Comparison of ENCODE assay signal across 11 mouse cellular contexts in the genomic region with DNA sequence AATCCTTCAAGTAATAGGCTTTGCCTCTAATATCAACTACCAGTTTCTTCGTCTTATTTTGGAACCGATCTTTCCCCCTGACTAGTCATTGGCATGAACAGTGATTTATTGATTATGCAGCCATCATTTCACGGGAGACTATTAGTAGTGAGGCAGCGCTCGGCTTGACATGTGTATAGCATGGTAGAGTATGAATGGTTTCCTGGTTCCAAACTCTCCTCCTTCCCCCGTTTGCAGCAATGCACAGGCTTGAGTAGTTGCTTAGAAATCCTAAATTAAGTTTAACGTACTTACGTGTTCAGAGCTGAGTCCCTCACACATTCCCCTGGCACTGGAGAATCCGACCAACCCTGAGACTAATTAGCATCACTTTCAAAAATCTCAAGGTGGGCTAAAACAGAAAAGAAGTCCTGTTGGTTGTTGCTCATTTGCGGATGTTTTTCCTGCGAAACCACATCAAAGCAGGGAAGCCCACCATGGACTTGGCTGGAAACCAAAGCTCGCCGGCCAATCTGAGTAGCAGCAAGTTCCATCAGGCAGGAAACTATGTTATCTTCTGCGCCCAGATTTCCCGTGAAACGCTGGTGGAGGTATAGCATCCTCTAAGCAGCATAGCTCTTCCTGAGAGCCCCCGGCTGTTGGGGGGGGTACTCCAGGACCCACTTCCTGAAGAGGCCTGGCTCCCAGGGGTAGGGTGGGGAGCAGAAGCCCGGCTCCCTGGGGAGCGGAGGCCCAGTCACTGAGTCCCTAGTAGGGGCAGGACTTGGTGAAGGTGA. TPM values are rescaled to one million over a fixed set of nuclear protein-coding genes. Genes with fewer than 3 reads are reported as not detected.
A peak's percentile ranks its signal among the peaks of the same experiment; 100 is the strongest.
DNase-seq lines count a peak whose midpoint lies in the region; ATAC-seq and TF ChIP-seq lines count a peak whose summit lies in the region.
"Had no signal": no experiment of that assay in that cellular context is flagged by ENCODE, and none has a peak within 500 bp of the region (broad histone marks: within the 10 kb centered on the region; RNA-seq: fewer than 3 reads in every experiment).

No protein-coding gene starts in this region.

- H3K36me3 ChIP-seq in kidney, postnatal 0 days (ENCODE audit: insufficient read depth, low read length) = no peaks in the 10 kb centered on the region
- H3K36me3 ChIP-seq in heart, embryonic 14.5 days (ENCODE audit: control insufficient read depth, insufficient read depth, low read length) = no peaks in the 10 kb centered on the region
- H3K36me3 ChIP-seq in lung, postnatal 0 days (ENCODE audit: insufficient read depth, low read length) = no peaks in the 10 kb centered on the region

- peak; percentile 86 for TF ChIP-seq EP300 in lung, postnatal 0 days (IDR thresholded peaks at IDR 0.05)

- H3K4me2 ChIP-seq in kidney, postnatal 0 days (ENCODE audit: low read length) = 0 out of 2 replicates have a peak overlapping the region, but pooled peaks have one; percentile 15
- H3K4me2 ChIP-seq in heart, embryonic 14.5 days (ENCODE audit: low read length) = peak overlapping the region; percentile 30; the same call in 1 of the 2 replicates
- H3K4me2 ChIP-seq in lung, postnatal 0 days (replicated peaks; ENCODE audit: low read depth, low read length) = 0 out of 2 replicates have a peak overlapping the region, but pooled peaks have one; percentile 2
- H3K4me2 ChIP-seq: hindbrain, embryonic 14.5 days had no signal

- H3K9me3 ChIP-seq in kidney, postnatal 0 days (replicated peaks; ENCODE audit: low read length) = no peaks in the 10 kb centered on the region
- no peaks in the 10 kb centered on the region for H3K9me3 ChIP-seq in heart, embryonic 14.5 days (ENCODE audit: control insufficient read depth, low read length)
- H3K9me3 ChIP-seq in lung, postnatal 0 days (ENCODE audit: low read length) = no peaks in the 10 kb centered on the region

- peak; percentile 35 for DNase-seq in kidney, postnatal 0 days (ENCODE audit: low spot score)
- no peak for DNase-seq in kidney, adult 11 months
- peak; percentile 7 for DNase-seq in embryo, embryonic 11 days
- DNase-seq in lung, postnatal 0 days (ENCODE audit: low spot score) = peak; percentile 44
- DNase-seq in frontal cortex, postnatal 14 days (ENCODE audit: low spot score in 2 of 2) = no peak
- DNase-seq in layer of hippocampus, postnatal 36 days = no peak
- DNase-seq in thymus, postnatal 4 days = no peak

- ATAC-seq in kidney, postnatal 0 days (replicated peaks; ENCODE audit: low FRiP score, low read depth) = no peak
- ATAC-seq in heart, embryonic 14.5 days (ENCODE audit: insufficient number of reproducible peaks, insufficient read depth, low FRiP score, low read depth) = peak; percentile 66; the same call in 1 of the 2 replicates
- ATAC-seq in lung, postnatal 0 days = peak; percentile 89

- no peak for TF ChIP-seq CTCF in kidney, postnatal 0 days (IDR thresholded peaks at IDR 0.05; ENCODE audit: low read depth)
- TF ChIP-seq CTCF in lung, postnatal 0 days (IDR thresholded peaks at IDR 0.05) = no peak

- peak overlapping the region; percentile 25; the same call in 1 of the 2 replicates for H3K27ac ChIP-seq in kidney, postnatal 0 days
- H3K27ac ChIP-seq in heart, embryonic 14.5 days (replicated peaks in 1 of 2; ENCODE audit: control insufficient read depth in 1 of 2, insufficient read depth in 1 of 2, low read depth in 2 of 2, low read length in 2 of 2) = peak overlapping the region; percentile 41 to 47
- H3K27ac ChIP-seq in lung, postnatal 0 days (ENCODE audit: low read length) = no peak overlapping the region
- H3K27ac ChIP-seq: hindbrain, embryonic 14.5 days; liver, embryonic 14.5 days had no signal

- 63% methylated on average over 19 of the region's 19 CpGs for WGBS in kidney, postnatal 0 days
- WGBS in heart, embryonic 14.5 days = 53% methylated on average over 19 of the region's 19 CpGs
- WGBS in lung, postnatal 0 days = 48% methylated on average over 19 of the region's 19 CpGs

- no peaks in the 10 kb centered on the region for H3K4me1 ChIP-seq in kidney, postnatal 0 days (replicated peaks; ENCODE audit: insufficient read depth, low read length)
- no peaks in the 10 kb centered on the region; a peak in 1 of 4 replicates for H3K4me1 ChIP-seq in heart, embryonic 14.5 days (ENCODE audit: control insufficient read depth in 2 of 2, insufficient read depth in 2 of 2, low read length in 2 of 2)
- H3K4me1 ChIP-seq in lung, postnatal 0 days (ENCODE audit: insufficient read depth, low read depth, low read length) = no peaks in the 10 kb centered on the region

- H3K27me3 ChIP-seq in kidney, postnatal 0 days (ENCODE audit: insufficient read depth, low read length) = no peaks in the 10 kb centered on the region
- no peaks in the 10 kb centered on the region for H3K27me3 ChIP-seq in heart, embryonic 14.5 days (ENCODE audit: control insufficient read depth, insufficient read depth, low read length)
- H3K27me3 ChIP-seq in lung, postnatal 0 days (replicated peaks; ENCODE audit: insufficient read depth, low read length) = no peaks in the 10 kb centered on the region

- H3K4me3 ChIP-seq in kidney, postnatal 0 days (replicated peaks; ENCODE audit: low read depth, low read length) = no peak overlapping the region
- peak overlapping the region in 1 of 2 experiments; percentile 1; a peak in 1 of 4 replicates for H3K4me3 ChIP-seq in heart, embryonic 14.5 days (ENCODE audit: control insufficient read depth in 1 of 2, insufficient read depth in 1 of 2, low read depth in 1 of 2, low read length in 2 of 2)
- peak overlapping the region; percentile 17; the same call in 1 of the 2 replicates for H3K4me3 ChIP-seq in lung, postnatal 0 days (ENCODE audit: low read depth, low read length)

- H3K9ac ChIP-seq in kidney, postnatal 0 days (ENCODE audit: low read depth, low read length) = no peak overlapping the region
- H3K9ac ChIP-seq in heart, embryonic 14.5 days (ENCODE audit: low read length) = no peak overlapping the region
- no peak overlapping the region for H3K9ac ChIP-seq in lung, postnatal 0 days (replicated peaks; ENCODE audit: low read depth)
- H3K9ac ChIP-seq: hindbrain, embryonic 14.5 days; liver, embryonic 14.5 days had no signal

RNA-seq across cellular contexts. Expression of a gene that starts 37.9 kb away (rescaled TPM):
- 99.3 and 110 TPM in 2 replicates for polyA plus RNA-seq in kidney, postnatal 0 days (2015; fragmentation: Nextera tagmentation; extraction: Ambion mirVana)
- polyA plus RNA-seq in heart, embryonic 14.5 days (2014; fragmentation: Nextera tagmentation; extraction: Ambion mirVana) = 5.1 and 6.0 TPM in 2 replicates
- polyA plus RNA-seq in lung, postnatal 0 days (2015; fragmentation: Nextera tagmentation; extraction: Ambion mirVana) = 15.0 and 15.4 TPM in 2 replicates
- total RNA-seq in layer of hippocampus, postnatal 36 days (2021) = 1 to 10 TPM; 3.1 to 3.7 TPM
- total RNA-seq: monocyte, adult 5-6 weeks had no signal

Comparison
In these comparisons a context has a peak if more than half of its experiments do, and no peak if none do; other contexts are left out.
1. DNase-seq: peak in kidney, postnatal 0 days (single experiment), embryo, embryonic 11 days (single experiment) and lung, postnatal 0 days (single experiment); none in kidney, adult 11 months (single experiment), frontal cortex, postnatal 14 days (0 of 2), layer of hippocampus, postnatal 36 days (0 of 2) and thymus, postnatal 4 days (single experiment).
2. Peak in every context shown above with its lines, with median percentiles within 50 percentile points of each other: H3K4me2 ChIP-seq.